Mouse (Mus musculus) heart, postnatal 0 days (tissue): ENCODE results near the gene Rusc2. TPM values are rescaled to one million over a fixed set of nuclear protein-coding genes. Genes with fewer than 3 reads are reported as not detected.

ENCODE experiments used
- ATAC-seq: fragments of 200-750 bp; cut with Nextera tagmentation; 2 replicates; pipeline ENCODE4 v1.8.0; 2017; ENCODE audit warnings: low read depth, moderate number of reproducible peaks, moderate library complexity; ENCODE audit not compliant: insufficient read depth
- DNase-seq: peaks from one replicate; pipeline ENCODE4 v3.0.0-alpha.2; 2016; ENCODE audit warnings: low spot score
- H3K27ac ChIP-seq: fragments of 300-500 bp; sonication (generic); 2 replicates; pipeline ENCODE4 v1.5.1; 2014; ENCODE audit warnings: low read depth, mild to moderate bottlenecking
- H3K27me3 ChIP-seq: fragments of 300-500 bp; sonication (generic); 2 replicates; pipeline ENCODE4 v1.6.1; 2014; ENCODE audit warnings: low read length, mixed read lengths; ENCODE audit not compliant: control insufficient read depth, insufficient read depth
- H3K36me3 ChIP-seq: fragments of 300-500 bp; sonication (generic); replicated peaks from 2 replicates; pipeline ENCODE4 v1.6.1; 2014; ENCODE audit warnings: low read length, mixed read lengths; ENCODE audit not compliant: control insufficient read depth, insufficient read depth
- H3K4me1 ChIP-seq: fragments of 300-500 bp; sonication (generic); 2 replicates; pipeline ENCODE4 v1.6.1; 2014; ENCODE audit warnings: antibody characterized with exemption; ENCODE audit not compliant: control insufficient read depth, insufficient read depth
- H3K4me2 ChIP-seq: fragments of 300-500 bp; sonication (generic); 2 replicates; pipeline ENCODE4 v1.6.1; 2014; ENCODE audit warnings: low read depth, mild to moderate bottlenecking, low read length, moderate library complexity
- H3K4me3 ChIP-seq: fragments of 300-500 bp; sonication (generic); 2 replicates; pipeline ENCODE4 v1.5.1; 2014; ENCODE audit warnings: low read depth, low read length
- H3K9ac ChIP-seq: fragments of 300-500 bp; sonication (generic); replicated peaks from 2 replicates; pipeline ENCODE4 v1.6.1; 2014; ENCODE audit warnings: low read depth, low read length, mixed read lengths
- H3K9me3 ChIP-seq: fragments of 300-500 bp; sonication (generic); replicated peaks from 2 replicates; pipeline ENCODE4 v1.6.1; 2016; ENCODE audit warnings: low read length; ENCODE audit not compliant: control insufficient read depth
- CTCF ChIP-seq: IDR thresholded peaks from 2 replicates; pipeline ENCODE4 v1.5.1; 2016; ENCODE audit warnings: antibody characterized with exemption, control low read depth, low read depth
- EP300 ChIP-seq: IDR thresholded peaks from 2 replicates; pipeline ENCODE4 v1.6.1; 2016; ENCODE audit warnings: antibody characterized with exemption, low read depth
- WGBS: fragments of 180-500 bp; shearing (Covaris S2); extraction: QIAGEN DNeasy Blood & Tissue Kit; methylation state at CpG from one replicate; pipeline ENCODE4 v1.1.7; 2014; 5-methylcytosine and 5-hydroxymethylcytosine counted together
- polyA plus RNA-seq: library from polyadenylated mRNA; unstranded; fragments of >200 nt; fragmentation: Nextera tagmentation; extraction: Ambion mirVana; gene quantifications from 2 replicates; pipeline ENCODE4 v1.2.1, GENCODE M21; 2015
- total RNA-seq: library from RNA; depleted of rRNA; stranded (reverse); fragments of >200 nt; gene quantifications from 2 replicates; pipeline ENCODE4 v1.2.3, GENCODE M21; 2014; ENCODE audit warnings: low replicate concordance

Gene Rusc2
- total and polyA plus RNA-seq, 2 experiments from 2014 or later, result 8.0 to 34.9 TPM

GRCm38 (mm10) chr4:43418450-43418849, 36.7 kb downstream of the Rusc2 start:
- peaks cover 46% of the 10 kb centered on the region for H3K36me3 ChIP-seq
- H3K9me3 ChIP-seq, result no peaks in the 10 kb centered on the region
- H3K4me1 ChIP-seq, result peaks cover 17% of the 10 kb centered on the region
- no peak for TF ChIP-seq CTCF
- TF ChIP-seq EP300, result no peak
- H3K9ac ChIP-seq, result no peak overlapping the region
- no peak for ATAC-seq
- H3K4me2 ChIP-seq, result no peak overlapping the region
- 68% methylated on average over 4 of the region's 4 CpGs for WGBS
- no peak overlapping the region for H3K4me3 ChIP-seq
- no peak for DNase-seq
- H3K27me3 ChIP-seq, result no peaks in the 10 kb centered on the region
- no peak overlapping the region for H3K27ac ChIP-seq

GRCm38 (mm10) chr4:43418973-43419656, 37.3 kb downstream of the Rusc2 start:
- Histone ChIP-seq H3K27ac (peak overlapping the region; percentile 44), H3K4me1 (peaks cover 17% of the 10 kb centered on the region), H3K4me3 (no peak overlapping the region), H3K4me2 (no peak overlapping the region), H3K36me3 (peaks cover 52% of the 10 kb centered on the region), H3K27me3 (no peaks in the 10 kb centered on the region), H3K9me3 (no peaks in the 10 kb centered on the region), H3K9ac (no peak overlapping the region)
- DNase-seq, result peak; percentile 48
- 0 out of 2 replicates have a peak, but pooled peaks have one; percentile 28 for ATAC-seq
- 48% methylated on average over 15 of the region's 15 CpGs for WGBS
- TF ChIP-seq EP300, result no peak
- no peak for TF ChIP-seq CTCF

GRCm38 (mm10) chr4:43419801-43420281, 38.1 kb downstream of the Rusc2 start:
- H3K9me3 ChIP-seq, result no peaks in the 10 kb centered on the region
- H3K27me3 ChIP-seq, result no peaks in the 10 kb centered on the region
- H3K4me1 ChIP-seq, result peaks cover 17% of the 10 kb centered on the region
- H3K36me3 ChIP-seq, result peaks cover 56% of the 10 kb centered on the region
- H3K4me3 ChIP-seq, result no peak overlapping the region
- WGBS, result 60% methylated on average over 9 of the region's 9 CpGs
- H3K27ac ChIP-seq, result peak overlapping the region; percentile 7; the same call in 1 of the 2 replicates
- no peak for DNase-seq
- no peak overlapping the region for H3K9ac ChIP-seq
- TF ChIP-seq EP300 (no peak), CTCF (no peak)
- no peak for ATAC-seq
- H3K4me2 ChIP-seq, result no peak overlapping the region

GRCm38 (mm10) chr4:43420305-43420704, 38.5 kb downstream of the Rusc2 start:
- no peaks in the 10 kb centered on the region for H3K9me3 ChIP-seq
- ATAC-seq (peak; percentile 40; the same call in 1 of the 2 replicates), DNase-seq (peak; percentile 84)
- peaks cover 17% of the 10 kb centered on the region for H3K4me1 ChIP-seq
- no peak overlapping the region for H3K4me2 ChIP-seq
- H3K9ac ChIP-seq, result no peak overlapping the region
- H3K36me3 ChIP-seq, result peaks cover 57% of the 10 kb centered on the region
- H3K27me3 ChIP-seq, result no peaks in the 10 kb centered on the region
- H3K27ac ChIP-seq, result peak overlapping the region; percentile 7; the same call in 1 of the 2 replicates
- TF ChIP-seq CTCF, result peak; percentile 96
- no peak for TF ChIP-seq EP300
- 1% methylated on average over 6 of the region's 6 CpGs for WGBS
- H3K4me3 ChIP-seq, result no peak overlapping the region

- 71% methylated on average over 27 of the region's 28 CpGs for WGBS
- Histone ChIP-seq H3K9ac (no peak overlapping the region), H3K4me2 (no peak overlapping the region), H3K4me3 (no peak overlapping the region), H3K4me1 (peaks cover 17% of the 10 kb centered on the region), H3K27me3 (no peaks in the 10 kb centered on the region), H3K9me3 (no peaks in the 10 kb centered on the region), H3K27ac (no peak overlapping the region), H3K36me3 (peaks cover 57% of the 10 kb centered on the region)
- TF ChIP-seq EP300 (no peak), CTCF (no peak)
- ATAC-seq (no peak), DNase-seq (no peak)
Observed at GRCm38 (mm10) chr4:43421632-43422240, 40.0 kb downstream of the Rusc2 start.
